Mouse (Mus musculus) heart, adult 2 months (tissue): ENCODE data around the gene Ubiad1. TPM values are rescaled to one million over a fixed set of nuclear protein-coding genes. Genes with fewer than 3 reads are reported as not detected.
A peak's percentile ranks its signal among the peaks of the same experiment; 100 is the strongest.

Source experiments
- DNase-seq, 2 experiments: peaks; one replicate each; pipeline ENCODE4 v3.0.0; 2021
- H3K27ac ChIP-seq: fragments of 200-600 bp; 2 replicates; pipeline ENCODE4 v1.8.1; 2022
- H3K27me3 ChIP-seq: fragments of 200-500 bp; 2 replicates; pipeline ENCODE4 v1.6.1; 2012; ENCODE audit warnings: mild to moderate bottlenecking, low read length, inconsistent platforms, mixed read lengths; ENCODE audit not compliant: control insufficient read depth, insufficient read depth
- H3K36me3 ChIP-seq: fragments of 200-500 bp; 2 replicates; pipeline ENCODE4 v1.6.1; 2012; ENCODE audit warnings: low read length, inconsistent platforms; ENCODE audit not compliant: control insufficient read depth, insufficient read depth
- H3K4me1 ChIP-seq: fragments of 200-500 bp; 2 replicates; pipeline ENCODE4 v1.6.1; 2011; ENCODE audit warnings: low read length; ENCODE audit not compliant: control insufficient read depth, insufficient read depth
- H3K4me3 ChIP-seq: fragments of 200-600 bp; 2 replicates; pipeline ENCODE4 v1.8.1; 2022
- H3K79me2 ChIP-seq: fragments of 200-500 bp; replicated peaks from 2 replicates; pipeline ENCODE4 v1.6.1; 2012; ENCODE audit warnings: mild to moderate bottlenecking, inconsistent platforms, low read length, moderate library complexity, mixed read lengths; ENCODE audit not compliant: control insufficient read depth, insufficient read depth
- H3K9ac ChIP-seq: fragments of 200-500 bp; 2 replicates; pipeline ENCODE4 v1.6.1; 2012; ENCODE audit warnings: low read depth, mild to moderate bottlenecking, control low read depth, inconsistent platforms, low read length, mixed read lengths
- CTCF ChIP-seq: fragments of 200-600 bp; IDR thresholded peaks from 2 replicates; pipeline ENCODE4 v1.8.1; 2022; ENCODE audit warnings: antibody characterized with exemption, mild to moderate bottlenecking, moderate library complexity
- EP300 ChIP-seq: fragments of 200-500 bp; IDR thresholded peaks from 2 replicates; pipeline ENCODE4 v1.6.1; 2011; ENCODE audit warnings: low read depth, low read length, control low read depth; ENCODE audit not compliant: insufficient read depth
- POLR2A ChIP-seq: fragments of 200-500 bp; IDR thresholded peaks from 2 replicates; pipeline ENCODE4 v1.6.1; 2011; ENCODE audit warnings: mild to moderate bottlenecking, low read depth, low read length, control low read depth; ENCODE audit not compliant: insufficient read depth
- WGBS: fragments of 180-500 bp; shearing (Covaris S2); methylation state at CpG from one replicate; pipeline ENCODE4 v1.1.7; 2018; 5-methylcytosine and 5-hydroxymethylcytosine counted together
- intact Hi-C: fragments of 180-260 bp; cut with DNase I; formaldehyde crosslinking; loops from one replicate; pipeline ENCODE4 v1.15.1; 2025
- polyA plus RNA-seq: library from polyadenylated mRNA; depleted of rRNA; stranded (reverse); fragments of >200 nt; gene quantifications from 2 replicates; pipeline ENCODE4 v1.2.3, GENCODE M21; 2012
- total RNA-seq, 2 experiments: library from RNA; stranded (reverse); gene quantifications; 2 replicates each; pipeline ENCODE4 v1.2.3; 2021

Gene Ubiad1
- total and polyA plus RNA-seq, 3 experiments: 17.8 to 25.5 (median 20.9) TPM

- TF ChIP-seq POLR2A: no peak
- no peak for TF ChIP-seq CTCF
- no peak for TF ChIP-seq EP300
- WGBS: 82% methylated on average over 18 of the region's 18 CpGs
- intact Hi-C loops: no loop called here
Measured at GRCm38 (mm10) chr4:148433336-148433735, 11.2 kb downstream of the Ubiad1 start.

DNA sequence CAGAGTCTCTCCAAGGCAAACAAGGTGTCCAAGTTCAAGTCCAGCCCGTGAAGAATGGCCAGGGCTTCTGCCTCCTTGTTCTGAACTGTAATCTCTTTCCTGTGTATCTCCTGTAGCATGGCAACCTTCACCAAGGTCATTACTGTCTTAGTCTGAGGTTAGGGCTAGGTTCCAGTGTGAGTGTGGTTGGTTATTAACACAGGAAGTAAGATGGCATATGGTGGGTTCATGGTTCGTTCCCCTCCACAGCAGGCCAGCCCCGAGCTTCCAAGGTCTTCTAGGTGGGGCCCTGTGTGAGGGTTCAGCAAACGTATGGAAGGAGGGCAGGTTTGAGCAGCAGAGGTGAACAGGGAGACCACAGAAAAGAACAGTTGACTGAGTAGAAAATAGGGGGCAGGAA, 12.1 kb downstream of the Ubiad1 start:
- Histone ChIP-seq H3K36me3 (no peaks in the 10 kb centered on the region), H3K4me1 (no peaks in the 10 kb centered on the region; the same call in 1 of the 2 replicates), H3K9ac (no peak overlapping the region), H3K27me3 (no peaks in the 10 kb centered on the region), H3K4me3 (no peak overlapping the region), H3K27ac (no peak overlapping the region), H3K79me2 (0 out of 2 replicates have a peak, but pooled peaks cover 1% of the 10 kb centered on the region)
- 76% methylated on average over 4 of the region's 4 CpGs for WGBS
- TF ChIP-seq EP300: no peak
- TF ChIP-seq CTCF: no peak
- no peak for TF ChIP-seq POLR2A
- intact Hi-C loops: no loop called here
- DNase-seq: no peak

More at GRCm38 (mm10) chr4:148433336-148433735, 11.2 kb downstream of the Ubiad1 start:
- Histone ChIP-seq H3K4me3 (no peak overlapping the region), H3K36me3 (no peaks in the 10 kb centered on the region), H3K9ac (no peak overlapping the region), H3K27ac (no peak overlapping the region), H3K79me2 (0 out of 2 replicates have a peak, but pooled peaks cover 1% of the 10 kb centered on the region), H3K27me3 (no peaks in the 10 kb centered on the region), H3K4me1 (no peaks in the 10 kb centered on the region; the same call in 1 of the 2 replicates)
- no peak for DNase-seq

- WGBS: 83% methylated on average over 11 of the region's 11 CpGs
- DNase-seq: no peak
- no peaks in the 10 kb centered on the region; the same call in 1 of the 2 replicates for H3K4me1 ChIP-seq
- no peak overlapping the region for H3K4me3 ChIP-seq
- no peak overlapping the region for H3K27ac ChIP-seq
- H3K36me3 ChIP-seq: no peaks in the 10 kb centered on the region
- H3K9ac ChIP-seq: no peak overlapping the region
- no peaks in the 10 kb centered on the region for H3K79me2 ChIP-seq
- no peaks in the 10 kb centered on the region for H3K27me3 ChIP-seq
- TF ChIP-seq EP300 (no peak), POLR2A (no peak), CTCF (no peak)
- intact Hi-C loops: no loop called here
Measured at GRCm38 (mm10) chr4:148430880-148431519, 13.6 kb downstream of the Ubiad1 start.

DNA sequence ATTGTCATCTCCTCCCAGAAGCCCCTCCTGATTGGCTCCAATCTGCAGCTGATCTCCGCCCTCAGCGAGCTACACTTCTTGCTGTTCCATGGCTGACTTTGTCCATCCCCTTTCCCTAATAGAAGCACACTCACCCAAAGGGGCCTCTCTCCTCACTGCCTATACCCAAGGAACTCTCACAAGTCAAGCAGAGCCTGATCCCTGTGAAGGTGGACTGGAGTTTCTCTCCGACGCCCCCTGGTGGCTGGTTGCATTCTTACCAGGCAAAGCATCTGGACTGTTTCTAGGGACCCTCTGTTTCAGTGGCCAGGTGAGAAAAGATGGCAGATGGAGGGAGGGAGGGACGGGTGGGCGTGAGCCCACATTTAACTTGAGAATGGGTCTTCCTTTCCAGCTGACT, 14.9 kb downstream of the Ubiad1 start:
- Histone ChIP-seq H3K27ac (no peak overlapping the region), H3K4me3 (no peak overlapping the region), H3K36me3 (no peaks in the 10 kb centered on the region), H3K9ac (no peak overlapping the region), H3K4me1 (no peaks in the 10 kb centered on the region; the same call in 1 of the 2 replicates), H3K27me3 (no peaks in the 10 kb centered on the region), H3K79me2 (no peaks in the 10 kb centered on the region)
- 26% methylated on average over 6 of the region's 6 CpGs for WGBS
- TF ChIP-seq EP300 (no peak), CTCF (peak; percentile 86)
- DNase-seq: peak; percentile 28 to 70
- intact Hi-C loops: loop anchor here (2.0 to 10.0 kb wide), 3 partner anchors 135 to 315 kb away; no protein-coding TSS in a partner anchor

- Histone ChIP-seq H3K4me1 (no peaks in the 10 kb centered on the region; the same call in 1 of the 2 replicates), H3K36me3 (no peaks in the 10 kb centered on the region), H3K79me2 (no peaks in the 10 kb centered on the region), H3K4me3 (no peak overlapping the region), H3K9ac (no peak overlapping the region), H3K27ac (no peak overlapping the region), H3K27me3 (no peaks in the 10 kb centered on the region)
- WGBS: 81% methylated on average over 11 of the region's 11 CpGs
- intact Hi-C loops: loop anchor here (2.0 to 10.0 kb wide), 3 partner anchors 134 to 314 kb away; no protein-coding TSS in a partner anchor
- no peak for TF ChIP-seq EP300
- DNase-seq: no peak
Measured at GRCm38 (mm10) chr4:148429121-148429520, 15.4 kb downstream of the Ubiad1 start.

- DNase-seq: no peak
- intact Hi-C loops: loop anchor here (2.0 to 10.0 kb wide), 3 partner anchors 134 to 314 kb away; no protein-coding TSS in a partner anchor
Measured at GRCm38 (mm10) chr4:148428544-148428943, 16.0 kb downstream of the Ubiad1 start.

More at GRCm38 (mm10) chr4:148428544-148428943, 16.0 kb downstream of the Ubiad1 start:
- Histone ChIP-seq H3K9ac (no peak overlapping the region), H3K36me3 (no peaks in the 10 kb centered on the region), H3K27me3 (no peaks in the 10 kb centered on the region), H3K4me1 (no peaks in the 10 kb centered on the region; the same call in 1 of the 2 replicates), H3K79me2 (no peaks in the 10 kb centered on the region), H3K27ac (no peak overlapping the region), H3K4me3 (no peak overlapping the region)
- TF ChIP-seq CTCF (no peak), EP300 (no peak), POLR2A (no peak)
- WGBS: 77% methylated on average over 5 of the region's 5 CpGs
